Mouse (Mus musculus): ENCODE results near the gene Slc31a1.

- TF ChIP-seq CTCF (IDR thresholded peaks at IDR 0.05; ENCODE audit: insufficient read depth, low read length) (no peak), POLR2A (IDR thresholded peaks at IDR 0.05; ENCODE audit: borderline replicate concordance, extremely low read depth, low read depth, low read length) (no peak)
Measured at GRCm38 (mm10) chr4:62359256-62359775, 1.2 kb upstream of the Slc31a1 start.

Measured in lung, adult 2 months (tissue).